ENCODE assay signal across 8 mouse cellular contexts in the genomic region with DNA sequence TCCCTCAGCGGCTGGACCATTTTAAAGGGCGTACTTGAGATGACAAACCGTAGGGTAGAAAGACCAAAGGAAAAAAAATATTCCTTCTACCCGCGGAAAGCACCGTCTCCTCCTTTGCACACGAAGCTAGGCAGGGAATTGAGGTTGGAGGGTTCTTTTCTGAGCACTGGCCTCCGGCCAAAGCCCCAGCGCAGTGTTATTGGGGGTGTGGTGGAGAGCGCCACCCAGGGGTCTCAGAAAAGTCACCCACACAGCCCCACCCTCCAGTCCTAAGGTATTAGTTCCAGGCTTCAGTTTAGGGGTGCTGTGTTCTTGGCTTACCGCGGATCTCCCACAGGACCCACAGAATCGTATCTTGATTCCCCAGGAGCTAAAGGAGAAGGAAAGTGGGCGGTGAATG. TPM values are rescaled to one million over a fixed set of nuclear protein-coding genes. Genes with fewer than 3 reads are reported as not detected.
A peak's percentile ranks its signal among the peaks of the same experiment; 100 is the strongest.
DNase-seq lines count a peak whose midpoint lies in the region; ATAC-seq lines count a peak whose summit lies in the region.

No protein-coding gene starts in this region.

- H3K27me3 ChIP-seq in forebrain, embryonic 11.5 days (ENCODE audit: control insufficient read depth, insufficient read depth, low read length) = peaks cover 8% of the 10 kb centered on the region
- peaks cover 39% of the 10 kb centered on the region for H3K27me3 ChIP-seq in hindbrain, embryonic 13.5 days
- peaks cover 93% of the 10 kb centered on the region for H3K27me3 ChIP-seq in liver, embryonic 12.5 days (replicated peaks)
- H3K27me3 ChIP-seq in neural tube, embryonic 15.5 days (replicated peaks) = peaks cover 21% of the 10 kb centered on the region

- 5% methylated on average over 14 of the region's 14 CpGs for WGBS in forebrain, embryonic 11.5 days
- WGBS in hindbrain, embryonic 13.5 days = 4% methylated on average over 14 of the region's 14 CpGs
- WGBS in liver, embryonic 12.5 days (ENCODE audit: insufficient replicate concordance) = 6% methylated on average over 14 of the region's 14 CpGs
- WGBS in neural tube, embryonic 15.5 days = 6% methylated on average over 14 of the region's 14 CpGs

- peak overlapping the region; percentile 91; the same call in 1 of the 2 replicates for H3K4me2 ChIP-seq in forebrain, embryonic 11.5 days (ENCODE audit: low read depth, low read length, severe bottlenecking)
- peak overlapping the region; percentile 100 for H3K4me2 ChIP-seq in hindbrain, embryonic 13.5 days
- H3K4me2 ChIP-seq in liver, embryonic 12.5 days = peak overlapping the region; percentile 85
- H3K4me2 ChIP-seq in neural tube, embryonic 15.5 days = peak overlapping the region; percentile 97

- DNase-seq in ovary, postnatal 36 days (ENCODE audit: low spot score) = peak; percentile 33
- DNase-seq in ovary, postnatal 14 days (ENCODE audit: low spot score) = no peak
- DNase-seq in forebrain, embryonic 11.5 days (ENCODE audit: low spot score) = peak; percentile 62
- no peak for DNase-seq in right cerebral cortex, adult 2 months (ENCODE audit: low spot score in 2 of 2)

- no peak for ATAC-seq in forebrain, embryonic 11.5 days (replicated peaks; ENCODE audit: low FRiP score)
- ATAC-seq in hindbrain, embryonic 13.5 days (ENCODE audit: low FRiP score) = no peak
- ATAC-seq in liver, embryonic 12.5 days = no peak
- no peak for ATAC-seq in neural tube, embryonic 15.5 days (ENCODE audit: low FRiP score)
- no peak for ATAC-seq in activated CD4-positive, CD25-positive, alpha-beta regulatory T cell, adult 4 months

- peak overlapping the region; percentile 56; the same call in 1 of the 2 replicates for H3K4me3 ChIP-seq in forebrain, embryonic 11.5 days (ENCODE audit: low read depth, low read length)
- H3K4me3 ChIP-seq in hindbrain, embryonic 13.5 days = peak overlapping the region; percentile 67
- H3K4me3 ChIP-seq in liver, embryonic 12.5 days = peak overlapping the region; percentile 61; the same call in 1 of the 2 replicates
- H3K4me3 ChIP-seq in neural tube, embryonic 15.5 days (replicated peaks) = peak overlapping the region; percentile 70; the same call in 1 of the 2 replicates

- H3K9ac ChIP-seq in forebrain, embryonic 11.5 days (ENCODE audit: low read length) = no peak overlapping the region
- H3K9ac ChIP-seq in hindbrain, embryonic 13.5 days = 0 out of 2 replicates have a peak overlapping the region, but pooled peaks have one; percentile 35
- no peak overlapping the region for H3K9ac ChIP-seq in liver, embryonic 12.5 days
- H3K9ac ChIP-seq in neural tube, embryonic 15.5 days (replicated peaks) = no peak overlapping the region

- H3K9me3 ChIP-seq in forebrain, embryonic 11.5 days (ENCODE audit: control insufficient read depth, low read length) = no peaks in the 10 kb centered on the region
- no peaks in the 10 kb centered on the region for H3K9me3 ChIP-seq in hindbrain, embryonic 13.5 days
- H3K9me3 ChIP-seq in liver, embryonic 12.5 days (replicated peaks) = no peaks in the 10 kb centered on the region
- no peaks in the 10 kb centered on the region for H3K9me3 ChIP-seq in neural tube, embryonic 15.5 days (replicated peaks)

- H3K27ac ChIP-seq in forebrain, embryonic 11.5 days (ENCODE audit: low read depth, low read length) = no peak overlapping the region
- H3K27ac ChIP-seq in hindbrain, embryonic 13.5 days = no peak overlapping the region
- H3K27ac ChIP-seq in liver, embryonic 12.5 days = no peak overlapping the region
- no peak overlapping the region for H3K27ac ChIP-seq in neural tube, embryonic 15.5 days (replicated peaks)

- H3K36me3 ChIP-seq in forebrain, embryonic 11.5 days (ENCODE audit: control insufficient read depth, insufficient read depth, low read length) = no peaks in the 10 kb centered on the region; the same call in 1 of the 2 replicates
- H3K36me3 ChIP-seq in hindbrain, embryonic 13.5 days = peaks cover 3% of the 10 kb centered on the region
- no peaks in the 10 kb centered on the region for H3K36me3 ChIP-seq in liver, embryonic 12.5 days
- H3K36me3 ChIP-seq in neural tube, embryonic 15.5 days = no peaks in the 10 kb centered on the region

- H3K4me1 ChIP-seq in forebrain, embryonic 11.5 days (replicated peaks; ENCODE audit: control insufficient read depth, insufficient read depth, low read length) = peaks cover 12% of the 10 kb centered on the region
- H3K4me1 ChIP-seq in hindbrain, embryonic 13.5 days (replicated peaks) = peaks cover 47% of the 10 kb centered on the region
- H3K4me1 ChIP-seq in liver, embryonic 12.5 days = peaks cover 31% of the 10 kb centered on the region
- peaks cover 42% of the 10 kb centered on the region for H3K4me1 ChIP-seq in neural tube, embryonic 15.5 days

RNA-seq across cellular contexts. Expression of gene Zbtb16, which starts 1.2 kb away (rescaled TPM):
- polyA plus RNA-seq in forebrain, embryonic 11.5 days (2014; fragmentation: Nextera tagmentation; extraction: Ambion mirVana) = 6.6 TPM in 2 replicates
- polyA plus RNA-seq in hindbrain, embryonic 13.5 days (2015; fragmentation: Nextera tagmentation; extraction: Ambion mirVana) = 6.3 TPM in 2 replicates
- polyA plus RNA-seq in liver, embryonic 12.5 days (2016; fragmentation: Nextera tagmentation; extraction: Ambion mirVana) = 1.5 and 1.6 TPM in 2 replicates
- polyA plus RNA-seq in neural tube, embryonic 15.5 days (2015; fragmentation: Nextera tagmentation; extraction: Ambion mirVana) = 9.7 and 10.8 TPM in 2 replicates
- not detected for polyA plus RNA-seq in activated CD4-positive, CD25-positive, alpha-beta regulatory T cell, adult 4 months (2017; shearing (Covaris generic))

Comparison
In these comparisons a context has a peak if more than half of its experiments do, and no peak if none do; other contexts are left out.
1. DNase-seq: peak in ovary, postnatal 36 days (single experiment) and forebrain, embryonic 11.5 days (single experiment); none in ovary, postnatal 14 days (single experiment) and right cerebral cortex, adult 2 months (0 of 2).
2. Peak in every context shown above with its lines, with median percentiles within 50 percentile points of each other: H3K4me2 ChIP-seq and H3K4me3 ChIP-seq.